Mouse (Mus musculus) lung, postnatal 0 days (tissue): Measurements from ENCODE around the gene Tarbp1. TPM values are rescaled to one million over a fixed set of nuclear protein-coding genes. Genes with fewer than 3 reads are reported as not detected.
A peak's percentile ranks its signal among the peaks of the same experiment; 100 is the strongest.
"Not testable (repeated sequence)": the region's sequence is repeated elsewhere in the genome, so short reads cannot be mapped to it uniquely, and the experiment has no call there.

Source experiments
- ATAC-seq: fragments of 200-750 bp; cut with Nextera tagmentation; 2 replicates; pipeline ENCODE4 v1.8.0; 2017; ENCODE audit warnings: moderate library complexity
- DNase-seq: peaks from one replicate; pipeline ENCODE4 v3.0.0-alpha.2; 2016; ENCODE audit warnings: low spot score
- H3K27ac ChIP-seq: fragments of 300-500 bp; sonication (generic); 2 replicates; pipeline ENCODE4 v1.5.1; 2014; ENCODE audit warnings: antibody characterized with exemption, mild to moderate bottlenecking, low read length, mixed read lengths
- H3K27me3 ChIP-seq: fragments of 300-500 bp; sonication (generic); replicated peaks from 2 replicates; pipeline ENCODE4 v1.6.1; 2014; ENCODE audit warnings: low read length, mixed read lengths; ENCODE audit not compliant: insufficient read depth
- H3K36me3 ChIP-seq: fragments of 300-500 bp; sonication (generic); 2 replicates; pipeline ENCODE4 v1.6.1; 2014; ENCODE audit warnings: low read length, mixed read lengths; ENCODE audit not compliant: insufficient read depth
- H3K4me1 ChIP-seq: fragments of 300-500 bp; sonication (generic); 2 replicates; pipeline ENCODE4 v1.6.1; 2014; ENCODE audit warnings: antibody characterized with exemption, low read depth, low read length, mixed read lengths; ENCODE audit not compliant: insufficient read depth
- H3K4me2 ChIP-seq: fragments of 300-500 bp; sonication (generic); replicated peaks from 2 replicates; pipeline ENCODE4 v1.6.1; 2014; ENCODE audit warnings: low read depth, mild to moderate bottlenecking, low read length, moderate library complexity, mixed read lengths
- H3K4me3 ChIP-seq: fragments of 300-500 bp; sonication (generic); 2 replicates; pipeline ENCODE4 v1.5.1; 2014; ENCODE audit warnings: low read depth, low read length
- H3K9ac ChIP-seq: fragments of 300-500 bp; sonication (generic); replicated peaks from 2 replicates; pipeline ENCODE4 v1.6.1; 2014; ENCODE audit warnings: low read depth, mild to moderate bottlenecking
- H3K9me3 ChIP-seq: fragments of 300-500 bp; sonication (generic); 2 replicates; pipeline ENCODE4 v1.6.1; 2016; ENCODE audit warnings: low read length, mixed read lengths
- CTCF ChIP-seq: IDR thresholded peaks from 2 replicates; pipeline ENCODE4 v1.5.1; 2016; ENCODE audit warnings: antibody characterized with exemption, mild to moderate bottlenecking
- EP300 ChIP-seq: IDR thresholded peaks from 2 replicates; pipeline ENCODE4 v1.6.1; 2016; ENCODE audit warnings: antibody characterized with exemption, mild to moderate bottlenecking, control low read depth
- WGBS: fragments of 180-500 bp; shearing (Covaris S2); extraction: QIAGEN DNeasy Blood & Tissue Kit; methylation state at CpG from one replicate; pipeline ENCODE4 v1.1.7; 2014; 5-methylcytosine and 5-hydroxymethylcytosine counted together
- polyA plus RNA-seq: library from polyadenylated mRNA; unstranded; fragments of >200 nt; fragmentation: Nextera tagmentation; extraction: Ambion mirVana; gene quantifications from 2 replicates; pipeline ENCODE4 v1.2.1, GENCODE M21; 2015

Gene Tarbp1
- polyA plus RNA-seq, 1 experiment from 2014 or later: 1.2 TPM

GRCm38 (mm10) chr8:126478714-126479113, 3.8 kb upstream of the Tarbp1 start:
- Histone ChIP-seq H3K4me2 (no peak overlapping the region), H3K4me3 (no peak overlapping the region), H3K36me3 (no peaks in the 10 kb centered on the region), H3K9ac (no peak overlapping the region), H3K9me3 (no peaks in the 10 kb centered on the region), H3K27me3 (no peaks in the 10 kb centered on the region), H3K27ac (no peak overlapping the region), H3K4me1 (peaks cover 3% of the 10 kb centered on the region; the same call in 1 of the 2 replicates)
- WGBS: 5% methylated on average over 3 of the region's 3 CpGs
- ATAC-seq: no peak
- no peak for TF ChIP-seq CTCF
- no peak for TF ChIP-seq EP300
- no peak for DNase-seq

DNA sequence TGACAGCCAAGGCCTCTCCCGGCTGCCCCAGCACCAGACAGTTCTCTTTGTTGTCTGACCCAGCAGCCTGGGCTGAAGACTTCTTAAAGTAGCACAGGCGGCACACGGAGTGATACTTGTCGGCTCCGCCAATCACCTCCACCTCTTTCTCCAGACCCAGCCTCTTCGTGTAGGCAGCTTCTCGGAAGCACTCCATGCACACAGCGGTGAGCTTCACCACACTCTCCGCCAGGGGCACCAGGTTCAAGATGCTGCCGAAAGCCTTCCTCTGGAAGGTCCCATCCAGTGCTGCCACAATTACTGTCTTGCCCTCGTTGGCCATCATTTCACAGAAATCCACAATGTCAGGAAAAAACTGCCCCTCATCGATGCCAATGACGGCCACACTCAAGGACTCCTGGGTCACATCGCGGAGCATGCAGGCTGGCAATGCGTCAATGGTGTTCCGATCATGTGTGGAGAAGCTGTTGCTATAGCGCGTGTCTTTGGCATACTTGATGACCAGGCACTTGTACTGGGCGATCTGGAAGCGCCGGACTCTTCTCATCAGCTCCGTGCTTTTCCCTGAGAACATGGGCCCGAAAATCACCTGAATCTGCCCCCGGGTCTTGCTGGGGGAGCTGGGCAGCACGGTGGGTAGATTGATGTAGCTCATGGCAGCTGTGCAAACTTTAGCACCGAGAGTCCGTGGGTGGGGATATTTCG, 1.4 kb upstream of the Tarbp1 start:
- WGBS: 35% methylated on average over 29 of the region's 29 CpGs
- H3K4me3 ChIP-seq, H3K9ac ChIP-seq, H3K36me3 ChIP-seq, H3K4me1 ChIP-seq, H3K4me2 ChIP-seq, H3K27ac ChIP-seq, H3K27me3 ChIP-seq, H3K9me3 ChIP-seq: not testable (repeated sequence)
- DNase-seq (peak; percentile 49), ATAC-seq (peak; percentile 65)
- TF ChIP-seq CTCF: peak; percentile 54

- not testable (repeated sequence) for ATAC-seq, DNase-seq, H3K36me3 ChIP-seq, H3K9me3 ChIP-seq, H3K9ac ChIP-seq, H3K4me3 ChIP-seq, H3K4me1 ChIP-seq, H3K27ac ChIP-seq, H3K27me3 ChIP-seq, H3K4me2 ChIP-seq
- 46% methylated on average over 8 of the region's 8 CpGs for WGBS
These were observed 873 bp upstream of the Tarbp1 start for GRCm38 (mm10) chr8:126475738-126476137.

GRCm38 (mm10) chr8:126473802-126474298, 1.0 kb downstream of the Tarbp1 start:
- H3K9ac ChIP-seq: peak overlapping the region; percentile 40
- WGBS: 6% methylated on average over 16 of the region's 16 CpGs
- ATAC-seq: no peak
- DNase-seq: no peak
- H3K4me2 ChIP-seq: peak overlapping the region; percentile 93
- peaks cover 8% of the 10 kb centered on the region for H3K4me1 ChIP-seq
- H3K36me3 ChIP-seq: 0 out of 2 replicates have a peak, but pooled peaks cover 5% of the 10 kb centered on the region
- no peaks in the 10 kb centered on the region for H3K27me3 ChIP-seq
- no peak overlapping the region for H3K27ac ChIP-seq
- no peak for TF ChIP-seq EP300
- no peak for TF ChIP-seq CTCF
- H3K4me3 ChIP-seq: peak overlapping the region; percentile 80
- H3K9me3 ChIP-seq: no peaks in the 10 kb centered on the region

DNA sequence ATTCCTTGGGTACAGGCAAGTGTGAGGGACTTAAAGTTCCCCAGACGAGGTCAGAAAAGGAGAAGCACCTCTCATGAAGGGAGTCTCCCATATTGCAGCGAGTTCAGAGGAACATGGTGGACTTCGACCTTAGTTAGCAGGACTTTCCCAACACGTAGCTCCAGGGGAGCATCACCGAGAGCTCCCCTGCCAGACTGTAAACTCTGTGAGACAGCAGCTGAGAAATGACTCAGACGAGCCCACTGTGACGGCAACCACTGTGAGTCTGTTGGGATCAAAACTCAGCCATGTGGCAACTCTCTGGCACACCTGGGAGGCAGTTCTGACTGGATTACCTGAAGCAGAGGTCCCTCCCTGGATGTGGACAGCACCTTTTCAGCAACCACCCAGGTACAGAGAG, 10.8 kb downstream of the Tarbp1 start:
- ATAC-seq: no peak

DNA sequence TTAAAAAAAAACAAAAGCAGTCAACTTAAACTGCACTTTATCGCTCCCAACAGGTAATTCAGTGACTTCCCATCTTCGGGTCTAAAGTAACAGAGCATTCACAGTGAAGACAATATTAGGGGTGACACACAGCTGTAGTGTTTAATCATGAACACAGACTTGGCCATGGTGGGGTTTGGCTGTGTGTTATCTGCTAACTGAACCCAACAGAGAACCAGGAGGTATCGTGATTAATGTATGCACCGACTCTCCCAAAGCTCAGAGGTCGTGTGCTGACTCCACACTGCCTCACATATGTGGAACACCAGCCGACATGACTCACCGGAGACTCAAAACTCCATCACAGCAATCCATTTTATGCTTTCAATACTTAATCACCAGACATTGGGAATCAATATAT, 13.1 kb downstream of the Tarbp1 start:
- Histone ChIP-seq H3K9ac (no peak overlapping the region), H3K9me3 (no peaks in the 10 kb centered on the region), H3K27me3 (no peaks in the 10 kb centered on the region), H3K27ac (no peak overlapping the region), H3K4me2 (no peak overlapping the region), H3K4me1 (no peaks in the 10 kb centered on the region), H3K36me3 (peaks cover 16% of the 10 kb centered on the region; the same call in 1 of the 2 replicates), H3K4me3 (no peak overlapping the region)
- 72% methylated on average over 7 of the region's 7 CpGs for WGBS
- ATAC-seq (no peak), DNase-seq (no peak)
- no peak for TF ChIP-seq CTCF
- TF ChIP-seq EP300: no peak

More for the DNA sequence above, 10.8 kb downstream of the Tarbp1 start:
- no peak for DNase-seq
- no peaks in the 10 kb centered on the region for H3K9me3 ChIP-seq
- no peak overlapping the region for H3K27ac ChIP-seq
- 83% methylated on average over 7 of the region's 7 CpGs for WGBS
- peaks cover 16% of the 10 kb centered on the region; the same call in 1 of the 2 replicates for H3K36me3 ChIP-seq
- H3K27me3 ChIP-seq: no peaks in the 10 kb centered on the region
- H3K4me1 ChIP-seq: no peaks in the 10 kb centered on the region
- no peak overlapping the region for H3K9ac ChIP-seq
- TF ChIP-seq CTCF: no peak
- TF ChIP-seq EP300: no peak
- no peak overlapping the region for H3K4me2 ChIP-seq
- H3K4me3 ChIP-seq: no peak overlapping the region
